In genomic region chr9:72710060-72710459, GRCm38 (mm10) we compare ENCODE assay signal across 9 mouse cellular contexts.
"Had no signal": no experiment of that assay in that cellular context is flagged by ENCODE, and none has a peak within 500 bp of the region (broad histone marks: within the 10 kb centered on the region; RNA-seq: fewer than 3 reads in every experiment).

No protein-coding gene starts in this region.

- DNase-seq: kidney, postnatal 14 days; liver; liver, embryonic 13.5 days; liver, postnatal 0 days; lung, postnatal 36 days; right cerebral cortex, postnatal 14 days had no signal

- H3K4me3 ChIP-seq: kidney, embryonic 15.5 days; liver, embryonic 13.5 days; midbrain, embryonic 13.5 days had no signal

- H3K9ac ChIP-seq: kidney, embryonic 15.5 days; liver, embryonic 13.5 days; liver, postnatal 0 days; midbrain, embryonic 13.5 days had no signal

- H3K9me3 ChIP-seq: kidney, embryonic 15.5 days; liver, embryonic 13.5 days; midbrain, embryonic 13.5 days had no signal

- H3K27me3 ChIP-seq: kidney, embryonic 15.5 days; liver, embryonic 13.5 days; midbrain, embryonic 13.5 days had no signal

- H3K4me1 ChIP-seq: midbrain, embryonic 13.5 days had no signal

- ATAC-seq: liver, postnatal 0 days; lung, postnatal 0 days; midbrain, embryonic 13.5 days had no signal

- H3K27ac ChIP-seq: kidney, embryonic 15.5 days; liver, embryonic 13.5 days; midbrain, embryonic 13.5 days had no signal

- H3K4me2 ChIP-seq: kidney, embryonic 15.5 days; liver, embryonic 13.5 days; midbrain, embryonic 13.5 days had no signal
